Mouse (Mus musculus) forebrain, embryonic 10.5 days (tissue): Measurements from ENCODE around the gene Gatb. TPM values are rescaled to one million over a fixed set of nuclear protein-coding genes. Genes with fewer than 3 reads are reported as not detected.
"Not testable (repeated sequence)": the region's sequence is repeated elsewhere in the genome, so short reads cannot be mapped to it uniquely, and the experiment has no call there.

Experiments used
- DNase-seq: peaks from one replicate; pipeline ENCODE4 v3.0.0-alpha.2; 2017; ENCODE audit warnings: low spot score; ENCODE audit errors: extremely low spot score
- H3K27ac ChIP-seq: fragments of 300-500 bp; sonication (generic); 2 replicates; pipeline ENCODE4 v1.5.1; 2016; ENCODE audit warnings: mild to moderate bottlenecking
- H3K27me3 ChIP-seq: fragments of 300-500 bp; sonication (generic); 2 replicates; pipeline ENCODE4 v1.6.1; 2016; ENCODE audit warnings: mild to moderate bottlenecking; ENCODE audit not compliant: poor library complexity, severe bottlenecking
- H3K36me3 ChIP-seq: fragments of 300-500 bp; sonication (generic); replicated peaks from 2 replicates; pipeline ENCODE4 v1.6.1; 2016; ENCODE audit warnings: mild to moderate bottlenecking, moderate library complexity
- H3K4me1 ChIP-seq: fragments of 300-500 bp; sonication (generic); 2 replicates; pipeline ENCODE4 v1.6.1; 2016
- H3K4me3 ChIP-seq: fragments of 300-500 bp; sonication (generic); 2 replicates; pipeline ENCODE4 v1.5.1; 2016; ENCODE audit warnings: mild to moderate bottlenecking, moderate library complexity
- H3K9me3 ChIP-seq: fragments of 300-500 bp; sonication (generic); 2 replicates; pipeline ENCODE4 v1.6.1; 2016; ENCODE audit warnings: mild to moderate bottlenecking, moderate library complexity
- WGBS: fragments of 180-500 bp; shearing (Covaris S2); methylation state at CpG from one replicate; pipeline ENCODE4 v1.1.7; 2016; 5-methylcytosine and 5-hydroxymethylcytosine counted together
- polyA plus RNA-seq: library from polyadenylated mRNA; unstranded; fragments of >200 nt; fragmentation: Nextera tagmentation; extraction: Ambion mirVana; gene quantifications from 2 replicates; pipeline ENCODE4 v1.2.1, GENCODE M21; 2016

Gatb gene
- polyA plus RNA-seq, 1 experiment from 2014 or later, result 30.5 TPM

GRCm38 (mm10) chr3:85572502-85572901 is 1.4 kb upstream of the Gatb start:
- 93% methylated on average over 8 of the region's 8 CpGs for WGBS
- H3K4me3 ChIP-seq, H3K36me3 ChIP-seq: not testable (repeated sequence)

GRCm38 (mm10) chr3:85573216-85573863 is 579 bp upstream of the Gatb start:
- no peak for DNase-seq
- H3K4me1 ChIP-seq, result peaks cover 13% of the 10 kb centered on the region
- no peaks in the 10 kb centered on the region for H3K27me3 ChIP-seq
- H3K36me3 ChIP-seq, result no peaks in the 10 kb centered on the region; the same call in 1 of the 2 replicates
- 23% methylated on average over 6 of the region's 6 CpGs for WGBS
- H3K4me3 ChIP-seq, result peak overlapping the region; percentile 62
- H3K9me3 ChIP-seq, result no peaks in the 10 kb centered on the region
- H3K27ac ChIP-seq, result peak overlapping the region; percentile 88

More at GRCm38 (mm10) chr3:85572502-85572901, 1.4 kb upstream of the Gatb start:
- not testable (repeated sequence) for H3K27ac ChIP-seq, H3K27me3 ChIP-seq, H3K9me3 ChIP-seq, DNase-seq
- peaks cover 13% of the 10 kb centered on the region for H3K4me1 ChIP-seq

- Histone ChIP-seq H3K4me1 (no peaks in the 10 kb centered on the region), H3K27me3 (no peaks in the 10 kb centered on the region), H3K4me3 (no peak overlapping the region), H3K36me3 (no peaks in the 10 kb centered on the region; the same call in 1 of the 2 replicates), H3K9me3 (no peaks in the 10 kb centered on the region), H3K27ac (no peak overlapping the region)
- no peak for DNase-seq
- WGBS, result 85% methylated on average over 2 of the region's 2 CpGs
Observed at GRCm38 (mm10) chr3:85582726-85583125, 8.8 kb downstream of the Gatb start.

- Histone ChIP-seq H3K36me3 (no peaks in the 10 kb centered on the region; the same call in 1 of the 2 replicates), H3K9me3 (no peaks in the 10 kb centered on the region), H3K4me1 (no peaks in the 10 kb centered on the region), H3K4me3 (no peak overlapping the region), H3K27me3 (no peaks in the 10 kb centered on the region), H3K27ac (no peak overlapping the region)
- WGBS, result 83% methylated on average over 5 of the region's 5 CpGs
- no peak for DNase-seq
Observed at GRCm38 (mm10) chr3:85583194-85583593, 9.3 kb downstream of the Gatb start.

- H3K4me3 ChIP-seq, result no peak overlapping the region
- H3K4me1 ChIP-seq, result no peaks in the 10 kb centered on the region
- no peaks in the 10 kb centered on the region for H3K36me3 ChIP-seq
- no peaks in the 10 kb centered on the region for H3K27me3 ChIP-seq
- WGBS, result 89% methylated on average over 4 of the region's 4 CpGs
- no peaks in the 10 kb centered on the region for H3K9me3 ChIP-seq
- DNase-seq, result no peak
- no peak overlapping the region for H3K27ac ChIP-seq
Observed at GRCm38 (mm10) chr3:85584966-85585365, 11.0 kb downstream of the Gatb start.

GRCm38 (mm10) chr3:85588701-85589100 is 14.8 kb downstream of the Gatb start:
- Histone ChIP-seq H3K27me3 (no peaks in the 10 kb centered on the region), H3K4me3 (no peak overlapping the region), H3K4me1 (no peaks in the 10 kb centered on the region), H3K36me3 (no peaks in the 10 kb centered on the region), H3K27ac (no peak overlapping the region), H3K9me3 (no peaks in the 10 kb centered on the region)
- WGBS, result 77% methylated on average over 2 of the region's 2 CpGs
- no peak for DNase-seq

GRCm38 (mm10) chr3:85590090-85590754 is 16.3 kb downstream of the Gatb start:
- Histone ChIP-seq H3K36me3 (no peaks in the 10 kb centered on the region), H3K9me3 (no peaks in the 10 kb centered on the region), H3K4me1 (no peaks in the 10 kb centered on the region), H3K27me3 (no peaks in the 10 kb centered on the region), H3K4me3 (no peak overlapping the region), H3K27ac (no peak overlapping the region)
- 93% methylated on average over 3 of the region's 3 CpGs for WGBS
- no peak for DNase-seq

- H3K27ac ChIP-seq, result no peak overlapping the region
- DNase-seq, result no peak
- no peaks in the 10 kb centered on the region for H3K4me1 ChIP-seq
- no peak overlapping the region for H3K4me3 ChIP-seq
- H3K36me3 ChIP-seq, result no peaks in the 10 kb centered on the region
- WGBS, result 88% methylated on average over 4 of the region's 4 CpGs
- no peaks in the 10 kb centered on the region for H3K27me3 ChIP-seq
- H3K9me3 ChIP-seq, result no peaks in the 10 kb centered on the region
Observed at GRCm38 (mm10) chr3:85592067-85592466, 18.1 kb downstream of the Gatb start.

- Histone ChIP-seq H3K9me3 (no peaks in the 10 kb centered on the region), H3K27me3 (no peaks in the 10 kb centered on the region), H3K4me1 (no peaks in the 10 kb centered on the region), H3K36me3 (no peaks in the 10 kb centered on the region), H3K27ac (no peak overlapping the region), H3K4me3 (no peak overlapping the region)
- DNase-seq, result no peak
- WGBS, result 95% methylated on average over 5 of the region's 5 CpGs
Observed at GRCm38 (mm10) chr3:85592640-85593252, 18.8 kb downstream of the Gatb start.

GRCm38 (mm10) chr3:85594452-85594851 is 20.5 kb downstream of the Gatb start:
- WGBS, result 80% methylated on average over 3 of the region's 3 CpGs
- DNase-seq, result no peak

GRCm38 (mm10) chr3:85599526-85599925 is 25.6 kb downstream of the Gatb start:
- peaks cover 36% of the 10 kb centered on the region for H3K4me1 ChIP-seq
- WGBS, result 93% methylated on average over 3 of the region's 3 CpGs
- no peaks in the 10 kb centered on the region for H3K36me3 ChIP-seq

More at GRCm38 (mm10) chr3:85594452-85594851, 20.5 kb downstream of the Gatb start:
- no peak overlapping the region for H3K27ac ChIP-seq
- no peaks in the 10 kb centered on the region for H3K9me3 ChIP-seq
- no peaks in the 10 kb centered on the region for H3K27me3 ChIP-seq
- no peak overlapping the region for H3K4me3 ChIP-seq
- no peaks in the 10 kb centered on the region for H3K36me3 ChIP-seq
- H3K4me1 ChIP-seq, result no peaks in the 10 kb centered on the region

GRCm38 (mm10) chr3:85601841-85602305 is 28.0 kb downstream of the Gatb start:
- Histone ChIP-seq H3K36me3 (peaks cover 10% of the 10 kb centered on the region), H3K4me3 (no peak overlapping the region), H3K9me3 (no peaks in the 10 kb centered on the region), H3K4me1 (peaks cover 40% of the 10 kb centered on the region), H3K27ac (peak overlapping the region; percentile 66), H3K27me3 (no peaks in the 10 kb centered on the region)
- WGBS, result 50% methylated on average over 3 of the region's 3 CpGs
- DNase-seq, result peak; percentile 49

More at GRCm38 (mm10) chr3:85599526-85599925, 25.6 kb downstream of the Gatb start:
- DNase-seq, result no peak
- Histone ChIP-seq H3K9me3 (no peaks in the 10 kb centered on the region), H3K27ac (no peak overlapping the region), H3K27me3 (no peaks in the 10 kb centered on the region), H3K4me3 (no peak overlapping the region)

- no peak for DNase-seq
- 95% methylated on average over 1 of the region's 1 CpGs for WGBS
- Histone ChIP-seq H3K4me3 (no peak overlapping the region), H3K9me3 (no peaks in the 10 kb centered on the region), H3K4me1 (peaks cover 40% of the 10 kb centered on the region), H3K27me3 (no peaks in the 10 kb centered on the region), H3K27ac (no peak overlapping the region), H3K36me3 (peaks cover 10% of the 10 kb centered on the region)
Observed at GRCm38 (mm10) chr3:85603811-85604210, 29.9 kb downstream of the Gatb start.
